Comparison of ENCODE assay signal across 22 mouse cellular contexts in genomic region chr17:87439441-87439840, GRCm38 (mm10). TPM values are rescaled to one million over a fixed set of nuclear protein-coding genes. Genes with fewer than 3 reads are reported as not detected.
DNase-seq lines count a peak whose midpoint lies in the region; ATAC-seq and TF ChIP-seq lines count a peak whose summit lies in the region.
"Had no signal": no experiment of that assay in that cellular context is flagged by ENCODE, and none has a peak within 500 bp of the region (broad histone marks: within the 10 kb centered on the region; RNA-seq: fewer than 3 reads in every experiment).

No protein-coding gene starts in this region.

- no peak overlapping the region for H3K4me2 ChIP-seq in lung, postnatal 0 days (replicated peaks; ENCODE audit: low read depth, low read length)
- H3K4me2 ChIP-seq: embryonic facial prominence, embryonic 12.5 days; forebrain, embryonic 15.5 days; heart, embryonic 13.5 days had no signal

- H3K9me3 ChIP-seq in lung, postnatal 0 days (ENCODE audit: low read length): no peaks in the 10 kb centered on the region
- H3K9me3 ChIP-seq: embryonic facial prominence, embryonic 12.5 days; forebrain, embryonic 15.5 days; heart, embryonic 13.5 days; hindbrain, embryonic 15.5 days had no signal

- TF ChIP-seq EP300 in lung, postnatal 0 days (IDR thresholded peaks at IDR 0.05): peak; percentile 23; the same call in 1 of the 2 replicates

- peak overlapping the region; percentile 35 for H3K4me3 ChIP-seq in layer of hippocampus, adult 2 months
- no peak overlapping the region for H3K4me3 ChIP-seq in lung, postnatal 0 days (ENCODE audit: low read depth, low read length)
- H3K4me3 ChIP-seq: embryonic facial prominence, embryonic 12.5 days; forebrain, embryonic 15.5 days; heart, embryonic 13.5 days; hindbrain, embryonic 15.5 days had no signal

- H3K27me3 ChIP-seq in lung, postnatal 0 days (replicated peaks; ENCODE audit: insufficient read depth, low read length): no peaks in the 10 kb centered on the region
- H3K27me3 ChIP-seq: CH12.LX; embryonic facial prominence, embryonic 12.5 days; forebrain, embryonic 15.5 days; heart, embryonic 13.5 days; hindbrain, embryonic 15.5 days had no signal

- no peak for DNase-seq in layer of hippocampus, adult 2 months (ENCODE audit: low spot score in 2 of 2)
- no peak for DNase-seq in layer of hippocampus, postnatal 36 days
- peak; percentile 79 for DNase-seq in lung, postnatal 0 days (ENCODE audit: low spot score)
- DNase-seq in lung, postnatal 14 days: no peak
- DNase-seq in adipocyte (ENCODE audit: low spot score): peak; percentile 68
- DNase-seq in kidney, postnatal 25 days: no peak
- DNase-seq in right cerebral cortex, adult 2 months (ENCODE audit: low spot score in 2 of 2): no peak
- DNase-seq: adrenal gland, adult 8-10 months; adrenal gland, postnatal 36 days; cerebellum, adult 2 months; cerebellum, postnatal 10 days; gastrocnemius, postnatal 14 days; heart, postnatal 36 days had no signal

- ATAC-seq in lung, postnatal 0 days: peak; percentile 68
- ATAC-seq: forebrain, embryonic 15.5 days had no signal

- H3K36me3 ChIP-seq in lung, postnatal 0 days (ENCODE audit: insufficient read depth, low read length): peaks cover 10% of the 10 kb centered on the region; the same call in 1 of the 2 replicates

- 55% methylated on average over 2 of the region's 2 CpGs for WGBS in lung, postnatal 0 days

- TF ChIP-seq CTCF in layer of hippocampus, adult 2 months (conservative IDR thresholded peaks at IDR 0.05): no peak
- TF ChIP-seq CTCF in lung, postnatal 0 days (IDR thresholded peaks at IDR 0.05): no peak

- no peak overlapping the region for H3K9ac ChIP-seq in lung, postnatal 0 days (replicated peaks; ENCODE audit: low read depth)
- H3K9ac ChIP-seq: embryonic facial prominence, embryonic 12.5 days; forebrain, embryonic 15.5 days; heart, embryonic 13.5 days; hindbrain, embryonic 15.5 days had no signal

- no peak overlapping the region for H3K27ac ChIP-seq in layer of hippocampus, adult 2 months
- H3K27ac ChIP-seq in lung, postnatal 0 days (ENCODE audit: low read length): no peak overlapping the region
- H3K27ac ChIP-seq: embryonic facial prominence, embryonic 12.5 days; forebrain, embryonic 15.5 days; heart, embryonic 13.5 days; hindbrain, embryonic 15.5 days had no signal

- H3K4me1 ChIP-seq in lung, postnatal 0 days (ENCODE audit: insufficient read depth, low read depth, low read length): peaks cover 11% of the 10 kb centered on the region; the same call in 1 of the 2 replicates

RNA-seq across cellular contexts. Expression of gene Calm2, which starts 7.3 kb away (rescaled TPM):
- total RNA-seq in layer of hippocampus, adult 2 months (2021): 1,000 to 10,000 TPM; 2,133 to 2,202 TPM
- total RNA-seq in layer of hippocampus, postnatal 36 days (2021): 1,000 to 10,000 TPM; 2,120 to 2,282 TPM
- polyA plus RNA-seq in lung, postnatal 0 days (2015; fragmentation: Nextera tagmentation; extraction: Ambion mirVana): 867 and 887 TPM in 2 replicates

RNA-seq across cellular contexts. Expression of gene Stpg4, which starts 11.9 kb away (rescaled TPM):
- not detected for total RNA-seq in layer of hippocampus, adult 2 months (2021)
- total RNA-seq in layer of hippocampus, postnatal 36 days (2021): not detected
- not detected in 2 replicates for polyA plus RNA-seq in lung, postnatal 0 days (2015; fragmentation: Nextera tagmentation; extraction: Ambion mirVana)
- total RNA-seq: adrenal gland, adult 8-10 months; adrenal gland, postnatal 36 days; CH12.LX; common myeloid progenitor, adult 5-6 weeks; gastrocnemius, postnatal 14 days; heart, postnatal 36 days had no signal
- polyA plus RNA-seq: cerebellum, adult 2 months; embryonic facial prominence, embryonic 12.5 days; forebrain, embryonic 11.5 days; forebrain, embryonic 15.5 days; heart, postnatal 0 days; hindbrain, embryonic 11.5 days; hindbrain, embryonic 15.5 days had no signal

Comparison
In these comparisons a context has a peak if more than half of its experiments do, and no peak if none do; other contexts are left out.
1. DNase-seq: peak in lung, postnatal 0 days (single experiment) and adipocyte (single experiment); none in layer of hippocampus, adult 2 months (0 of 2), layer of hippocampus, postnatal 36 days (0 of 2), lung, postnatal 14 days (single experiment), kidney, postnatal 25 days (0 of 2) and right cerebral cortex, adult 2 months (0 of 2).